Mouse (Mus musculus): Measurements from ENCODE around the gene Vps37b.

DNA sequence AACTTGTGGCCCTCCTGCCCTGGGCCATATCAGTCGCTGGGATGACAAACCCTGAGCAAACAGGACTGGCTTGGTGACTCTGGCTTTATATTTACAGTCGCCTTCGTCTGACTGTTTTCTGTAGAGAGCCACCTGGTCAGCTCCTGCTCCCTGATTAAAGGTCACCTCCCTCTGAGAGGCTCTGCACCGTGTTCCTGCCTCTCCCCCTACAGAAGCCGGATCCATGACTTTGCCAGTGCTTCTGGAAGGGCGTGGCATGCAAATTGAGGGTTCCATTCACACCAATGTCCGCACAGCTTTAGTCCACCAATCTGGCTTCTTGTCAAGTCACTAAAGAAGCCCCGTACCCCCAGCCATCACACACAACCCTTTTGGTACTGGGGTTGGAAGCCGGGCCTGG, 44.5 kb upstream of the Vps37b start:
- TF ChIP-seq CTCF (IDR thresholded peaks at IDR 0.05; ENCODE audit: low read depth) (no peak), EP300 (IDR thresholded peaks at IDR 0.05; ENCODE audit: low read depth) (no peak)
